ENCODE assay signal across 26 mouse cellular contexts in the genomic region with DNA sequence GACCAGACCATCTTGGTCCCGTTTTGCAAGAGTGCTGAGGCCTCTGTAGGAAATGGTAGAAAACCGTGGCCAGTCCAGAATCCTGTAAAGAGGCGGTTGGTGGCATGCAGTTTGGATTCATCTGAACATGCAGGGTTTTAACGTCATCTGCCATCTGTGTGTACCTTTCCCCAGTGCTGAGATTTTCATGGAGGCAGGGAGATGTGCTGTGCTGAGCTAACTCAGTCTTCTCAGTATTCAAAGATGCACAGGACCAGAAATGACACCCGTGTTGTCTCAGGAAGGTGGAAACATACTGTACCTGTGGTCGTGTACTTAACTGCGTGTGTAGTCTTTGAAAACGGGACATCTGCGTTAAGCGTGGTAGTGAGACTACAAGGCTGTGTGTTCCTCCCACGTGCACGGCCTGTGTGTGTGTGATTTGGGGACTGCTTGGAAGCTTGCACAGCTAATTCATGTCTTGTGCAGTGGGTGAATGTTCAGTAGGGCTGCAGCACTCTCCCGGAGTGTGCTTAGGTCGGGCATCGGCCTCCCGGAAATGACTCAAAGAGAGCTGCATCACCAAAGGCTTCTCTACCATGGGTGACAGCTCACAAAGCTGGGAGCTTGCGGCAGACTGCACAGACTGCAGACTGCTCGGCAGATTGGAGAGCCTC. TPM values are rescaled to one million over a fixed set of nuclear protein-coding genes. Genes with fewer than 3 reads are reported as not detected.
DNase-seq lines count a peak whose midpoint lies in the region; ATAC-seq lines count a peak whose summit lies in the region.
"Had no signal": no experiment of that assay in that cellular context is flagged by ENCODE, and none has a peak within 500 bp of the region (broad histone marks: within the 10 kb centered on the region; RNA-seq: fewer than 3 reads in every experiment).

No protein-coding gene starts in this region.

- H3K27ac ChIP-seq in midbrain, embryonic 15.5 days: no peak overlapping the region
- H3K27ac ChIP-seq in forebrain, embryonic 16.5 days (ENCODE audit: low read length): no peak overlapping the region
- H3K27ac ChIP-seq: forebrain, embryonic 13.5 days; heart, adult 2 months; heart, embryonic 13.5 days; hindbrain, embryonic 12.5 days; kidney, postnatal 0 days; midbrain, embryonic 12.5 days; stomach, postnatal 0 days had no signal

- H3K27me3 ChIP-seq in midbrain, embryonic 15.5 days (replicated peaks): no peaks in the 10 kb centered on the region
- H3K27me3 ChIP-seq in forebrain, embryonic 16.5 days (replicated peaks; ENCODE audit: control insufficient read depth, insufficient read depth, low read length): no peaks in the 10 kb centered on the region
- H3K27me3 ChIP-seq: forebrain, embryonic 13.5 days; heart, embryonic 13.5 days; hindbrain, embryonic 12.5 days; midbrain, embryonic 12.5 days had no signal

- 95% methylated on average over 18 of the region's 18 CpGs for WGBS in midbrain, embryonic 15.5 days
- WGBS in forebrain, embryonic 16.5 days: 94% methylated on average over 18 of the region's 18 CpGs

- peaks cover 34% of the 10 kb centered on the region for H3K4me1 ChIP-seq in midbrain, embryonic 15.5 days
- H3K4me1 ChIP-seq in forebrain, embryonic 16.5 days (replicated peaks; ENCODE audit: control insufficient read depth, insufficient read depth, low read length): peaks cover 28% of the 10 kb centered on the region

- DNase-seq in frontal cortex, postnatal 14 days (ENCODE audit: low spot score in 2 of 2): no peak
- DNase-seq in right cerebral cortex, adult 18-20 months: peak; percentile 73
- no peak for DNase-seq in right cerebral cortex, postnatal 14 days
- peak; percentile 50 for DNase-seq in layer of hippocampus, adult 9-10 months (ENCODE audit: low spot score)
- peak; percentile 59 to 71 for DNase-seq in right cerebral cortex, postnatal 36 days (ENCODE audit: low spot score in 2 of 2)
- DNase-seq: adrenal gland, postnatal 14 days; cerebellum, adult 8-10 months; cerebellum, postnatal 36 days; gastrocnemius, postnatal 36 days; heart, adult 2 months; heart, postnatal 14 days; lung, postnatal 10 days; thymus, adult 2 months; thymus, postnatal 4 days had no signal

- no peak overlapping the region for H3K4me3 ChIP-seq in midbrain, embryonic 15.5 days
- no peak overlapping the region for H3K4me3 ChIP-seq in forebrain, embryonic 16.5 days (replicated peaks; ENCODE audit: low read length)
- H3K4me3 ChIP-seq: forebrain, embryonic 13.5 days; heart, adult 2 months; heart, embryonic 13.5 days; hindbrain, embryonic 12.5 days; midbrain, embryonic 12.5 days had no signal

- peak; percentile 73 for ATAC-seq in frontal cortex, adult (ENCODE audit: low TSS enrichment)
- ATAC-seq in midbrain, embryonic 15.5 days (replicated peaks): no peak
- no peak for ATAC-seq in forebrain, embryonic 16.5 days
- ATAC-seq: forebrain, embryonic 13.5 days; intestine, postnatal 0 days had no signal

- no peak overlapping the region for H3K9ac ChIP-seq in midbrain, embryonic 15.5 days
- H3K9ac ChIP-seq in forebrain, embryonic 16.5 days (replicated peaks; ENCODE audit: low read depth, low read length): no peak overlapping the region
- H3K9ac ChIP-seq: forebrain, embryonic 13.5 days; heart, embryonic 13.5 days; hindbrain, embryonic 12.5 days; midbrain, embryonic 12.5 days had no signal

- H3K9me3 ChIP-seq in midbrain, embryonic 15.5 days: no peaks in the 10 kb centered on the region
- H3K9me3 ChIP-seq in forebrain, embryonic 16.5 days (ENCODE audit: control insufficient read depth, low read length): no peaks in the 10 kb centered on the region
- H3K9me3 ChIP-seq: forebrain, embryonic 13.5 days; heart, embryonic 13.5 days; hindbrain, embryonic 12.5 days; midbrain, embryonic 12.5 days had no signal

- H3K36me3 ChIP-seq in midbrain, embryonic 15.5 days (replicated peaks): no peaks in the 10 kb centered on the region
- no peaks in the 10 kb centered on the region for H3K36me3 ChIP-seq in forebrain, embryonic 16.5 days (ENCODE audit: control insufficient read depth, insufficient read depth)

- no peak overlapping the region for H3K4me2 ChIP-seq in midbrain, embryonic 15.5 days
- no peak overlapping the region for H3K4me2 ChIP-seq in forebrain, embryonic 16.5 days (ENCODE audit: low read length)
- H3K4me2 ChIP-seq: forebrain, embryonic 13.5 days; heart, embryonic 13.5 days; hindbrain, embryonic 12.5 days; midbrain, embryonic 12.5 days had no signal

RNA-seq across cellular contexts. Expression of a gene that starts 5.8 kb away (rescaled TPM):
- 70.1 and 73.0 TPM in 2 replicates for polyA plus RNA-seq in midbrain, embryonic 15.5 days (2015; fragmentation: Nextera tagmentation; extraction: Ambion mirVana)
- 70.1 and 73.5 TPM in 2 replicates for polyA plus RNA-seq in forebrain, embryonic 16.5 days (2015; fragmentation: Nextera tagmentation; extraction: Ambion mirVana)

RNA-seq across cellular contexts. Expression of a gene that starts 5.9 kb away (rescaled TPM):
- polyA plus RNA-seq in midbrain, embryonic 15.5 days (2015; fragmentation: Nextera tagmentation; extraction: Ambion mirVana): 521 and 530 TPM in 2 replicates
- 537 and 590 TPM in 2 replicates for polyA plus RNA-seq in forebrain, embryonic 16.5 days (2015; fragmentation: Nextera tagmentation; extraction: Ambion mirVana)

RNA-seq across cellular contexts. Expression of a gene that starts 22.3 kb away (rescaled TPM):
- 37.4 and 37.7 TPM in 2 replicates for polyA plus RNA-seq in midbrain, embryonic 15.5 days (2015; fragmentation: Nextera tagmentation; extraction: Ambion mirVana)
- polyA plus RNA-seq in forebrain, embryonic 16.5 days (2015; fragmentation: Nextera tagmentation; extraction: Ambion mirVana): 33.5 and 38.1 TPM in 2 replicates

RNA-seq across cellular contexts. Expression of a gene that starts 23.3 kb away (rescaled TPM):
- polyA plus RNA-seq in midbrain, embryonic 15.5 days (2015; fragmentation: Nextera tagmentation; extraction: Ambion mirVana): 21.0 and 21.1 TPM in 2 replicates
- polyA plus RNA-seq in forebrain, embryonic 16.5 days (2015; fragmentation: Nextera tagmentation; extraction: Ambion mirVana): 23.8 and 26.1 TPM in 2 replicates

RNA-seq across cellular contexts. Expression of a gene that starts 56.2 kb away (rescaled TPM):
- polyA plus RNA-seq in midbrain, embryonic 15.5 days (2015; fragmentation: Nextera tagmentation; extraction: Ambion mirVana): 3.2 and 3.7 TPM in 2 replicates
- polyA plus RNA-seq in forebrain, embryonic 16.5 days (2015; fragmentation: Nextera tagmentation; extraction: Ambion mirVana): 1.8 and 2.4 TPM in 2 replicates
- polyA plus RNA-seq: heart, embryonic 13.5 days; intestine, postnatal 0 days; kidney, postnatal 0 days; liver, adult 2 months; liver, embryonic 16.5 days; stomach, postnatal 0 days had no signal

Comparison
In these comparisons a context has a peak if more than half of its experiments do, and no peak if none do; other contexts are left out.
1. DNase-seq: peak in right cerebral cortex, adult 18-20 months (single experiment), layer of hippocampus, adult 9-10 months (single experiment) and right cerebral cortex, postnatal 36 days (2 of 2); none in frontal cortex, postnatal 14 days (0 of 2) and right cerebral cortex, postnatal 14 days (single experiment).